Mouse (Mus musculus): Measurements from ENCODE around the gene Auts2. TPM values are rescaled to one million over a fixed set of nuclear protein-coding genes. Genes with fewer than 3 reads are reported as not detected.

Gene Auts2
- polyA plus RNA-seq, 1 experiment = 9.2 TPM

- 81% methylated on average over 12 of the region's 12 CpGs for WGBS
- no peak for TF ChIP-seq CTCF (conservative IDR thresholded peaks at IDR 0.05; ENCODE audit: insufficient read depth, insufficient read length, low read depth, low read length)
Measured at GRCm38 (mm10) chr5:131919983-131920777, 623.0 kb downstream of the Auts2 start.

DNA sequence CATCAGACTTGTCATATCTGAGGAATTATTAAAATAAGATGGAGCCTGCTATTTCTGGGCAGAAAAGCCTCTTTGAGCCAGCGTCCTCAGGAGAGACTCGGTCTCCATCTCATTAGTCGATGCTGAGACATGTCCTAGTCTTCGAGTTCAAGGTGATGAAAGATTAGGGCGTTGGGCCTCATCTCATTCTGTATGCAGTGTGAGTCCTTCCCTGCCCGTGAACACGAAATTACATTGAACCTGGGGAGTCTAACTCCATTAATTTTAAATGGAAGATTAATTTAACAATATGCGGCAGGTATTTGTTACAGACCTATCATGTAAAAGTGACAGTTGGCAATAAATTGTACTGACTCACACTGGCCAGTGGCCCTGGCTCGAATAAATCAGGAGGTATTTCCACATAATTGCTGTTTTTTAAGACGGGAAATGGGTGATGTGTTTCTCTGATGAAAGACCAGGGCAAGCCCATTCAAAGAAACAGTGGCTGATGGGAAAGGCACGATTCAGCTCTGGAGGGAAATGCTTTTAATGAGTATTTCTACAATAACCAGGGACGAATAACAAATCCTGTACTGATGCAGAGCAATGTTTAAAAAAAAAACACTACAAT is 626.2 kb downstream of the Auts2 start:
- Histone ChIP-seq H3K36me3 (ENCODE audit: control insufficient read depth, insufficient read depth, low read length) (no peaks in the 10 kb centered on the region), H3K27me3 (replicated peaks; ENCODE audit: control insufficient read depth, insufficient read depth, low read length) (no peaks in the 10 kb centered on the region), H3K4me3 (ENCODE audit: insufficient read depth, low read depth, low read length) (no peak overlapping the region), H3K27ac (ENCODE audit: insufficient read depth, low read depth, low read length) (no peak overlapping the region), H3K4me1 (ENCODE audit: control insufficient read depth, insufficient read depth, low read length) (no peaks in the 10 kb centered on the region)
- WGBS = 50% methylated on average over 12 of the region's 12 CpGs
- DNase-seq = no peak
- TF ChIP-seq CTCF (conservative IDR thresholded peaks at IDR 0.05; ENCODE audit: insufficient read depth, insufficient read length, low read depth, low read length) (no peak), POLR2A (IDR thresholded peaks at IDR 0.05; ENCODE audit: low read depth, low read length) (no peak)

More at GRCm38 (mm10) chr5:131919983-131920777, 623.0 kb downstream of the Auts2 start:
- Histone ChIP-seq H3K27ac (ENCODE audit: insufficient read depth, low read depth, low read length) (no peak overlapping the region), H3K36me3 (ENCODE audit: control insufficient read depth, insufficient read depth, low read length) (no peaks in the 10 kb centered on the region), H3K4me1 (ENCODE audit: control insufficient read depth, insufficient read depth, low read length) (no peaks in the 10 kb centered on the region), H3K27me3 (replicated peaks; ENCODE audit: control insufficient read depth, insufficient read depth, low read length) (no peaks in the 10 kb centered on the region), H3K4me3 (ENCODE audit: insufficient read depth, low read depth, low read length) (no peak overlapping the region)
- no peak for DNase-seq

GRCm38 (mm10) chr5:131913562-131913961 is 629.6 kb downstream of the Auts2 start:
- 83% methylated on average over 8 of the region's 8 CpGs for WGBS
- Histone ChIP-seq H3K4me1 (ENCODE audit: control insufficient read depth, insufficient read depth, low read length) (no peaks in the 10 kb centered on the region), H3K4me3 (ENCODE audit: insufficient read depth, low read depth, low read length) (no peak overlapping the region), H3K27ac (ENCODE audit: insufficient read depth, low read depth, low read length) (no peak overlapping the region), H3K27me3 (replicated peaks; ENCODE audit: control insufficient read depth, insufficient read depth, low read length) (no peaks in the 10 kb centered on the region), H3K36me3 (ENCODE audit: control insufficient read depth, insufficient read depth, low read length) (no peaks in the 10 kb centered on the region)
- no peak for DNase-seq
- TF ChIP-seq POLR2A (IDR thresholded peaks at IDR 0.05; ENCODE audit: low read depth, low read length) (no peak), CTCF (conservative IDR thresholded peaks at IDR 0.05; ENCODE audit: insufficient read depth, insufficient read length, low read depth, low read length) (no peak)

GRCm38 (mm10) chr5:131912983-131913382 is 630.2 kb downstream of the Auts2 start:
- WGBS = 92% methylated on average over 1 of the region's 1 CpGs
- TF ChIP-seq CTCF (conservative IDR thresholded peaks at IDR 0.05; ENCODE audit: insufficient read depth, insufficient read length, low read depth, low read length) = no peak
- no peak for TF ChIP-seq POLR2A (IDR thresholded peaks at IDR 0.05; ENCODE audit: low read depth, low read length)
- no peak overlapping the region for H3K4me3 ChIP-seq (ENCODE audit: insufficient read depth, low read depth, low read length)
- no peaks in the 10 kb centered on the region for H3K36me3 ChIP-seq (ENCODE audit: control insufficient read depth, insufficient read depth, low read length)
- H3K4me1 ChIP-seq (ENCODE audit: control insufficient read depth, insufficient read depth, low read length) = no peaks in the 10 kb centered on the region
- no peaks in the 10 kb centered on the region for H3K27me3 ChIP-seq (replicated peaks; ENCODE audit: control insufficient read depth, insufficient read depth, low read length)
- no peak overlapping the region for H3K27ac ChIP-seq (ENCODE audit: insufficient read depth, low read depth, low read length)
- DNase-seq = no peak

DNA sequence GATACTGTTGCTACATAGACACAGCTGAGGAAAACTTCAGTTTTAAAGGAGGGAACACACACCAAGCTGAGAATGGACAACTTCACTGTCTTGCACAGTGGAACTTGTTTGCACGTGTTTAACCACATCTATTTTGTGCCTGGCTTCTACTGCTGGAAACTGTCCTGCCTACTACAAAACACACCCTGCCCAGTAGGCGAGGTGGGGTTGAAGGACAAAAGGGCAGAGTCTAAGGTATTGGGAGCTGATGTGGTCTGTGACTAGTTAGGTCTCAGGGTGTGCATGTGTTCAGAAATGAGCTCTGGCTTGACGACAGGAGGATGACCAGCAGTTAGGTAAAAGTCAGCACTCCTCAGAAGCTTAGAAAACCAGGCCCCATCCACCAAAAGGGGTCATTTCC is 636.8 kb downstream of the Auts2 start:
- no peaks in the 10 kb centered on the region for H3K36me3 ChIP-seq (ENCODE audit: control insufficient read depth, insufficient read depth, low read length)
- WGBS = 72% methylated on average over 3 of the region's 3 CpGs
- no peak for TF ChIP-seq POLR2A (IDR thresholded peaks at IDR 0.05; ENCODE audit: low read depth, low read length)
- TF ChIP-seq CTCF (conservative IDR thresholded peaks at IDR 0.05; ENCODE audit: insufficient read depth, insufficient read length, low read depth, low read length) = no peak
- no peaks in the 10 kb centered on the region for H3K27me3 ChIP-seq (replicated peaks; ENCODE audit: control insufficient read depth, insufficient read depth, low read length)
- H3K4me1 ChIP-seq (ENCODE audit: control insufficient read depth, insufficient read depth, low read length) = no peaks in the 10 kb centered on the region
- H3K4me3 ChIP-seq (ENCODE audit: insufficient read depth, low read depth, low read length) = no peak overlapping the region
- no peak for DNase-seq
- H3K27ac ChIP-seq (ENCODE audit: insufficient read depth, low read depth, low read length) = no peak overlapping the region

GRCm38 (mm10) chr5:131904478-131904877 is 638.7 kb downstream of the Auts2 start:
- 57% methylated on average over 10 of the region's 10 CpGs for WGBS
- Histone ChIP-seq H3K4me3 (ENCODE audit: insufficient read depth, low read depth, low read length) (no peak overlapping the region), H3K36me3 (ENCODE audit: control insufficient read depth, insufficient read depth, low read length) (no peaks in the 10 kb centered on the region), H3K4me1 (ENCODE audit: control insufficient read depth, insufficient read depth, low read length) (no peaks in the 10 kb centered on the region), H3K27ac (ENCODE audit: insufficient read depth, low read depth, low read length) (no peak overlapping the region), H3K27me3 (replicated peaks; ENCODE audit: control insufficient read depth, insufficient read depth, low read length) (no peaks in the 10 kb centered on the region)
- TF ChIP-seq POLR2A (IDR thresholded peaks at IDR 0.05; ENCODE audit: low read depth, low read length) (no peak), CTCF (conservative IDR thresholded peaks at IDR 0.05; ENCODE audit: insufficient read depth, insufficient read length, low read depth, low read length) (no peak)
- DNase-seq = no peak

GRCm38 (mm10) chr5:131898048-131898638 is 645.0 kb downstream of the Auts2 start:
- Histone ChIP-seq H3K4me3 (ENCODE audit: insufficient read depth, low read depth, low read length) (no peak overlapping the region), H3K4me1 (ENCODE audit: control insufficient read depth, insufficient read depth, low read length) (no peaks in the 10 kb centered on the region), H3K36me3 (ENCODE audit: control insufficient read depth, insufficient read depth, low read length) (no peaks in the 10 kb centered on the region), H3K27me3 (replicated peaks; ENCODE audit: control insufficient read depth, insufficient read depth, low read length) (no peaks in the 10 kb centered on the region), H3K27ac (ENCODE audit: insufficient read depth, low read depth, low read length) (no peak overlapping the region)
- TF ChIP-seq CTCF (conservative IDR thresholded peaks at IDR 0.05; ENCODE audit: insufficient read depth, insufficient read length, low read depth, low read length) (no peak), POLR2A (IDR thresholded peaks at IDR 0.05; ENCODE audit: low read depth, low read length) (no peak)
- no peak for DNase-seq
- WGBS = 63% methylated on average over 4 of the region's 4 CpGs

All from kidney, adult 2 months (tissue).